Mouse (Mus musculus): ENCODE measurements around the gene Kif3c. TPM values are rescaled to one million over a fixed set of nuclear protein-coding genes. Genes with fewer than 3 reads are reported as not detected.
A peak's percentile ranks its signal among the peaks of the same experiment; 100 is the strongest.

Kif3c gene
- polyA plus RNA-seq, 1 experiment from 2014 or later: 64.2 TPM

GRCm38 (mm10) chr12:3350136-3350535 is 14.8 kb upstream of the Kif3c start:
- Histone ChIP-seq H3K27ac (no peak overlapping the region), H3K4me2 (no peak overlapping the region), H3K27me3 (no peaks in the 10 kb centered on the region), H3K4me3 (no peak overlapping the region), H3K36me3 (ENCODE audit: poor library complexity, severe bottlenecking) (no peaks in the 10 kb centered on the region), H3K9me3 (replicated peaks) (no peaks in the 10 kb centered on the region), H3K9ac (no peak overlapping the region), H3K4me1 (no peaks in the 10 kb centered on the region)
- 72% methylated on average over 5 of the region's 5 CpGs for whole genome bisulfite sequencing
- ATAC-seq: no peak

DNA sequence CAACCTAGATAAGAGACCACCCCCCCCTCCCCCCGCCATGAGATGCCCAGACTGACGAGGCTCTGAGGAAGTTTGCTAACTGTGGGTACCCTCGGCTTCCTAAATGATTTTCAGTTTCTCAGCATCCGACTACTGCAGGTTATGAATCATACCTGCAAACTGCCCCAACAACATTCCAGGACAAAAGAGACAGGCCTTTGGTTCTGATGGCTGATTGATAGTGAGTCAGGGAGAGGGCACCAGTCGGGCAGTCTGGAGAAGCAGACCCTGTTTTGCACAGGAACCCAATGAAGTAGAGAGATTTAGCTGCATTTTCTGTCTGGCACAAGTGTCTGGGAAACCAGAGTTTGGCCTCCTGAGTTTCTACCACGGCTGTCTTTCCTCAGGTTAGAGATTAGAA is 12.7 kb upstream of the Kif3c start:
- Histone ChIP-seq H3K4me1 (no peaks in the 10 kb centered on the region), H3K9me3 (replicated peaks) (no peaks in the 10 kb centered on the region), H3K27ac (no peak overlapping the region), H3K27me3 (no peaks in the 10 kb centered on the region), H3K9ac (no peak overlapping the region), H3K36me3 (ENCODE audit: poor library complexity, severe bottlenecking) (no peaks in the 10 kb centered on the region), H3K4me3 (no peak overlapping the region), H3K4me2 (no peak overlapping the region)
- ATAC-seq: no peak
- 82% methylated on average over 6 of the region's 6 CpGs for WGBS

GRCm38 (mm10) chr12:3355068-3355467 is 9.9 kb upstream of the Kif3c start:
- no peak overlapping the region for H3K4me2 ChIP-seq
- no peaks in the 10 kb centered on the region for H3K27me3 ChIP-seq
- no peak overlapping the region for H3K9ac ChIP-seq
- WGBS: 85% methylated on average over 8 of the region's 8 CpGs
- H3K4me3 ChIP-seq: no peak overlapping the region
- no peaks in the 10 kb centered on the region for H3K36me3 ChIP-seq (ENCODE audit: poor library complexity, severe bottlenecking)
- H3K9me3 ChIP-seq (replicated peaks): no peaks in the 10 kb centered on the region
- no peak for ATAC-seq
- H3K27ac ChIP-seq: no peak overlapping the region
- H3K4me1 ChIP-seq: no peaks in the 10 kb centered on the region

- H3K4me2 ChIP-seq: no peak overlapping the region
- no peak for ATAC-seq
- H3K4me1 ChIP-seq: no peaks in the 10 kb centered on the region
- H3K9me3 ChIP-seq (replicated peaks): no peaks in the 10 kb centered on the region
- 0 out of 2 replicates have a peak overlapping the region, but pooled peaks have one; percentile 12 for H3K4me3 ChIP-seq
- no peaks in the 10 kb centered on the region for H3K36me3 ChIP-seq (ENCODE audit: poor library complexity, severe bottlenecking)
- H3K27ac ChIP-seq: no peak overlapping the region
- H3K27me3 ChIP-seq: no peaks in the 10 kb centered on the region
- WGBS: 76% methylated on average over 16 of the region's 16 CpGs
- H3K9ac ChIP-seq: no peak overlapping the region
Observed at GRCm38 (mm10) chr12:3356824-3357223, 8.1 kb upstream of the Kif3c start.

- peak; percentile 50; the same call in 1 of the 2 replicates for ATAC-seq
Observed at GRCm38 (mm10) chr12:3359302-3359701, 5.6 kb upstream of the Kif3c start.

GRCm38 (mm10) chr12:3360043-3360442 is 4.9 kb upstream of the Kif3c start:
- Histone ChIP-seq H3K36me3 (ENCODE audit: poor library complexity, severe bottlenecking) (no peaks in the 10 kb centered on the region), H3K4me1 (no peaks in the 10 kb centered on the region), H3K27me3 (no peaks in the 10 kb centered on the region), H3K9me3 (replicated peaks) (no peaks in the 10 kb centered on the region), H3K4me3 (no peak overlapping the region), H3K9ac (no peak overlapping the region), H3K4me2 (no peak overlapping the region), H3K27ac (no peak overlapping the region)
- ATAC-seq: no peak
- 83% methylated on average over 2 of the region's 2 CpGs for WGBS

More at GRCm38 (mm10) chr12:3359302-3359701, 5.6 kb upstream of the Kif3c start:
- WGBS: 23% methylated on average over 3 of the region's 3 CpGs
- Histone ChIP-seq H3K36me3 (ENCODE audit: poor library complexity, severe bottlenecking) (no peaks in the 10 kb centered on the region), H3K4me1 (no peaks in the 10 kb centered on the region), H3K9ac (no peak overlapping the region), H3K4me2 (no peak overlapping the region), H3K27ac (no peak overlapping the region), H3K4me3 (no peak overlapping the region), H3K9me3 (replicated peaks) (no peaks in the 10 kb centered on the region), H3K27me3 (no peaks in the 10 kb centered on the region)

DNA sequence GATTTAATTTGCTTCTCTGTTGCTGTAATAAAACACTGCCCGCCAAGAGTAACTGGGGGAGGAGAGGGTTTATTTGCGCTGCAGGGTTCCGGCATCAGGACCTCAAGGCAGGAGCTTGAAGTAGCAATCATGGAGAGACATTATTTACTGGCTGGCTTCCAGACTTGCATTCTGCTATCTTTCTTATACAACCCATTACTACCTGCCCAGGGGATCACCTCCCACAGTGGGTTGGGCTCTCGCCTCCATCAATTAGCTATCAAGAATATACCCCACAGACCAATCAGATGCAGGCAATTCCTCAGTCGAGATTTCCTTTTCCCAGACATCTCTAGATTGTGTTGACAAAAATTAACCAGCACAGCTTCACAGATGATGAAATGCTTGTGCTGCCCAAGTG is 856 bp upstream of the Kif3c start:
- Histone ChIP-seq H3K27me3 (no peaks in the 10 kb centered on the region), H3K4me3 (no peak overlapping the region), H3K4me1 (peaks cover 34% of the 10 kb centered on the region), H3K9ac (no peak overlapping the region), H3K9me3 (replicated peaks) (peaks cover 6% of the 10 kb centered on the region), H3K27ac (peak overlapping the region; percentile 90), H3K4me2 (peak overlapping the region; percentile 92; the same call in 1 of the 2 replicates), H3K36me3 (ENCODE audit: poor library complexity, severe bottlenecking) (peaks cover 22% of the 10 kb centered on the region)
- ATAC-seq: 0 out of 2 replicates have a peak, but pooled peaks have one; percentile 2
- 90% methylated on average over 5 of the region's 5 CpGs for WGBS

- Histone ChIP-seq H3K27ac (peak overlapping the region; percentile 90), H3K4me3 (peak overlapping the region; percentile 76), H3K27me3 (no peaks in the 10 kb centered on the region), H3K9ac (peak overlapping the region; percentile 96), H3K4me2 (peak overlapping the region; percentile 92), H3K4me1 (peaks cover 49% of the 10 kb centered on the region), H3K9me3 (replicated peaks) (peaks cover 6% of the 10 kb centered on the region), H3K36me3 (ENCODE audit: poor library complexity, severe bottlenecking) (peaks cover 23% of the 10 kb centered on the region)
- peak; percentile 31 for ATAC-seq
- WGBS: 3% methylated on average over 30 of the region's 31 CpGs
Observed at GRCm38 (mm10) chr12:3365449-3366189, 687 bp downstream of the Kif3c start.

GRCm38 (mm10) chr12:3366190-3366956 is 1.4 kb downstream of the Kif3c start:
- Histone ChIP-seq H3K9me3 (replicated peaks) (peaks cover 6% of the 10 kb centered on the region), H3K4me3 (peak overlapping the region; percentile 76), H3K4me1 (peaks cover 57% of the 10 kb centered on the region), H3K4me2 (peak overlapping the region; percentile 92), H3K36me3 (ENCODE audit: poor library complexity, severe bottlenecking) (peaks cover 23% of the 10 kb centered on the region), H3K9ac (peak overlapping the region; percentile 96), H3K27ac (peak overlapping the region; percentile 90), H3K27me3 (no peaks in the 10 kb centered on the region)
- WGBS: 64% methylated on average over 22 of the region's 22 CpGs
- no peak for ATAC-seq

GRCm38 (mm10) chr12:3366957-3367260 is 2.0 kb downstream of the Kif3c start:
- H3K4me3 ChIP-seq: peak overlapping the region; percentile 76
- H3K9ac ChIP-seq: no peak overlapping the region
- peaks cover 62% of the 10 kb centered on the region for H3K4me1 ChIP-seq
- no peak for ATAC-seq
- 96% methylated on average over 14 of the region's 14 CpGs for WGBS
- H3K27ac ChIP-seq: no peak overlapping the region
- no peaks in the 10 kb centered on the region for H3K27me3 ChIP-seq
- H3K4me2 ChIP-seq: peak overlapping the region; percentile 92
- peaks cover 6% of the 10 kb centered on the region for H3K9me3 ChIP-seq (replicated peaks)
- peaks cover 23% of the 10 kb centered on the region for H3K36me3 ChIP-seq (ENCODE audit: poor library complexity, severe bottlenecking)

- no peak for ATAC-seq
- peaks cover 23% of the 10 kb centered on the region for H3K36me3 ChIP-seq (ENCODE audit: poor library complexity, severe bottlenecking)
- peak overlapping the region; percentile 63 for H3K9ac ChIP-seq
- peaks cover 76% of the 10 kb centered on the region for H3K4me1 ChIP-seq
- 38% methylated on average over 3 of the region's 3 CpGs for WGBS
- H3K27me3 ChIP-seq: no peaks in the 10 kb centered on the region
- peaks cover 6% of the 10 kb centered on the region for H3K9me3 ChIP-seq (replicated peaks)
- H3K4me2 ChIP-seq: peak overlapping the region; percentile 92
- peak overlapping the region; percentile 37 for H3K4me3 ChIP-seq
- peak overlapping the region; percentile 31 for H3K27ac ChIP-seq
Observed at GRCm38 (mm10) chr12:3368771-3369170, 3.8 kb downstream of the Kif3c start.
